2 mouse cellular contexts compared by ENCODE assay signal in genomic region chr16:10770531-10771325, GRCm38 (mm10).
TF ChIP-seq lines count a peak whose summit lies in the region.

No protein-coding gene starts in this region.

TF ChIP-seq in CH12.LX, 34 proteins besides CTCF, POLR2A, EP300 and RAD21 (continued from another document):
- TF ChIP-seq CHD2 (IDR thresholded peaks at IDR 0.05; ENCODE audit: low read length) (0 out of 2 replicates have a peak, but pooled peaks have one; percentile 47), HCFC1 (IDR thresholded peaks at IDR 0.05; ENCODE audit: low read depth, low read length) (no peak), GABPA (IDR thresholded peaks at IDR 0.05; ENCODE audit: insufficient replicate concordance, low read depth, low read length) (no peak), MAZ (IDR thresholded peaks at IDR 0.05; ENCODE audit: low read depth, low read length) (no peak), MYC (IDR thresholded peaks at IDR 0.05; ENCODE audit: low read depth, low read length) (0 out of 2 replicates have a peak, but pooled peaks have one; percentile 52)

TF ChIP-seq in myocyte, 11 proteins besides CTCF, POLR2A, EP300 and RAD21 (continued from another document):
- no peak for TF ChIP-seq TCF3 (IDR thresholded peaks at IDR 0.05; ENCODE audit: insufficient read length, low read depth)
- no peak for TF ChIP-seq USF1 (IDR thresholded peaks at IDR 0.05; ENCODE audit: low read depth)
- no peak for TF ChIP-seq TCF12 (IDR thresholded peaks at IDR 0.05; ENCODE audit: insufficient read depth, poor library complexity, severe bottlenecking)
- no peak for TF ChIP-seq POLR2AphosphoS2 (IDR thresholded peaks at IDR 0.05; ENCODE audit: insufficient read length, low read depth)
- TF ChIP-seq REST (IDR thresholded peaks at IDR 0.05; ENCODE audit: insufficient read depth, insufficient read length), result no peak
- TF ChIP-seq MYOD1 (IDR thresholded peaks at IDR 0.05; ENCODE audit: control insufficient read depth in 1 of 3, insufficient read length in 2 of 3, low read depth in 2 of 3), result no peak
- TF ChIP-seq E2F4 (IDR thresholded peaks at IDR 0.05; ENCODE audit: insufficient read depth), result no peak
- TF ChIP-seq SRF (IDR thresholded peaks at IDR 0.05; ENCODE audit: control insufficient read depth, insufficient read length, low read depth), result no peak
